Mouse (Mus musculus): ENCODE data around the gene Tgtp2. TPM values are rescaled to one million over a fixed set of nuclear protein-coding genes. Genes with fewer than 3 reads are reported as not detected.

The Tgtp2 gene
- total and polyA plus RNA-seq, 2 experiments from 2014 or later = 0.20 TPM; not detected in 1

- Histone ChIP-seq H3K4me2 (ENCODE audit: low read depth, low read length) (0 out of 2 replicates have a peak overlapping the region, but pooled peaks have one; percentile 13), H3K27ac (no peak overlapping the region), H3K27me3 (ENCODE audit: insufficient read depth, low read length) (no peaks in the 10 kb centered on the region), H3K4me3 (ENCODE audit: low read length) (no peak overlapping the region), H3K9me3 (ENCODE audit: low read length) (no peaks in the 10 kb centered on the region), H3K4me1 (ENCODE audit: insufficient read depth, low read length) (no peaks in the 10 kb centered on the region), H3K9ac (replicated peaks; ENCODE audit: low read length) (no peak overlapping the region), H3K36me3 (ENCODE audit: insufficient read depth, low read length) (no peaks in the 10 kb centered on the region)
- peak; percentile 91 for TF ChIP-seq CTCF (IDR thresholded peaks at IDR 0.05; ENCODE audit: low read depth)
- ATAC-seq (peak; percentile 80), DNase-seq (ENCODE audit: low spot score) (peak; percentile 92)
- 19% methylated on average over 8 of the region's 8 CpGs for WGBS
These were observed 39.2 kb upstream of the Tgtp2 start for GRCm38 (mm10) chr11:49103047-49103693.

- Histone ChIP-seq H3K4me1 (ENCODE audit: insufficient read depth, low read length) (no peaks in the 10 kb centered on the region), H3K4me3 (ENCODE audit: low read length) (no peak overlapping the region), H3K27ac (no peak overlapping the region), H3K9me3 (ENCODE audit: low read length) (no peaks in the 10 kb centered on the region), H3K36me3 (ENCODE audit: insufficient read depth, low read length) (no peaks in the 10 kb centered on the region), H3K4me2 (ENCODE audit: low read depth, low read length) (no peak overlapping the region), H3K9ac (replicated peaks; ENCODE audit: low read length) (no peak overlapping the region), H3K27me3 (ENCODE audit: insufficient read depth, low read length) (no peaks in the 10 kb centered on the region)
- DNase-seq (ENCODE audit: low spot score) (no peak), ATAC-seq (no peak)
- 60% methylated on average over 5 of the region's 5 CpGs for WGBS
- no peak for TF ChIP-seq CTCF (IDR thresholded peaks at IDR 0.05; ENCODE audit: low read depth)
These were observed 37.5 kb upstream of the Tgtp2 start for GRCm38 (mm10) chr11:49101500-49101899.

DNA sequence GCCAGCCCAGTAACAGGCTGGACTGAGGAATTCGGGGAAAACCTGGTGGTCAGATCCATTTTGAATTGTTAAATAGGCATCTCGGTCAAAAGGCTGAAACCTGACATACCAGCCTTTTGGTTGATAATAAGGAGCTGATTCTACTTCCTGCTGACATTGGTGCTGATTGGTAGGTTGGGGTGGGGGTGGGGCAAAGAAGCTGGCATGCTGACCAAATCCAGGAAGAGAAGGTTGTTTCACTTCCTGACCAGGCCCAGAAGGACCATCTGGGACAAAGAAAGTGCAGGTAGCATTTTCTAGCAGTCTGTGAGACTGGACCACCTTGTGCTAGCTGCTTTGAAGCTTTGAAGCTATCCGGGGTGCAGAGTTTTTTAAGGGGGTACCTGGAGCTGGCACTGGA is 36.4 kb upstream of the Tgtp2 start:
- no peaks in the 10 kb centered on the region for H3K4me1 ChIP-seq (ENCODE audit: insufficient read depth, low read length)
- no peak for TF ChIP-seq CTCF (IDR thresholded peaks at IDR 0.05; ENCODE audit: low read depth)
- DNase-seq (ENCODE audit: low spot score) = no peak
- no peaks in the 10 kb centered on the region for H3K27me3 ChIP-seq (ENCODE audit: insufficient read depth, low read length)
- H3K4me3 ChIP-seq (ENCODE audit: low read length) = no peak overlapping the region
- H3K9me3 ChIP-seq (ENCODE audit: low read length) = no peaks in the 10 kb centered on the region
- H3K4me2 ChIP-seq (ENCODE audit: low read depth, low read length) = no peak overlapping the region
- H3K9ac ChIP-seq (replicated peaks; ENCODE audit: low read length) = no peak overlapping the region
- ATAC-seq = no peak
- no peak overlapping the region for H3K27ac ChIP-seq
- no peaks in the 10 kb centered on the region for H3K36me3 ChIP-seq (ENCODE audit: insufficient read depth, low read length)
- 83% methylated on average over 3 of the region's 3 CpGs for WGBS

DNA sequence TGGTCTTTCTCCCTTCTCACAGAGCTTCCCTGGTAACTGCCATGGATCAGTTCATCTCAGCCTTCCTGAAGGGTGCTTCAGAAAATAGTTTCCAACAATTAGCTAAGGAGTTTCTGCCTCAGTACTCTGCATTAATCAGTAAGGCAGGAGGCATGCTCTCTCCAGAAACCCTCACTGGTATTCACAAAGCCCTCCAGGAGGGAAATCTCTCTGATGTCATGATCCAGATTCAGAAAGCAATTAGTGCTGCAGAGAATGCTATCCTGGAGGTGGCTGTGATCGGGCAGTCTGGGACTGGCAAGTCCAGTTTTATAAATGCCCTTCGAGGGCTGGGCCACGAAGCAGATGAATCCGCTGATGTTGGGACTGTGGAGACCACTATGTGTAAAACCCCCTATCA is 31.4 kb upstream of the Tgtp2 start:
- Histone ChIP-seq H3K4me2 (ENCODE audit: low read depth, low read length) (no peak overlapping the region), H3K27me3 (ENCODE audit: insufficient read depth, low read length) (no peaks in the 10 kb centered on the region), H3K36me3 (ENCODE audit: insufficient read depth, low read length) (no peaks in the 10 kb centered on the region), H3K9ac (replicated peaks; ENCODE audit: low read length) (no peak overlapping the region), H3K4me1 (ENCODE audit: insufficient read depth, low read length) (no peaks in the 10 kb centered on the region), H3K4me3 (ENCODE audit: low read length) (no peak overlapping the region), H3K27ac (no peak overlapping the region), H3K9me3 (ENCODE audit: low read length) (no peaks in the 10 kb centered on the region)
- no peak for DNase-seq (ENCODE audit: low spot score)
- no peak for ATAC-seq
- 84% methylated on average over 4 of the region's 4 CpGs for WGBS
- TF ChIP-seq CTCF (IDR thresholded peaks at IDR 0.05; ENCODE audit: low read depth) = no peak

DNA sequence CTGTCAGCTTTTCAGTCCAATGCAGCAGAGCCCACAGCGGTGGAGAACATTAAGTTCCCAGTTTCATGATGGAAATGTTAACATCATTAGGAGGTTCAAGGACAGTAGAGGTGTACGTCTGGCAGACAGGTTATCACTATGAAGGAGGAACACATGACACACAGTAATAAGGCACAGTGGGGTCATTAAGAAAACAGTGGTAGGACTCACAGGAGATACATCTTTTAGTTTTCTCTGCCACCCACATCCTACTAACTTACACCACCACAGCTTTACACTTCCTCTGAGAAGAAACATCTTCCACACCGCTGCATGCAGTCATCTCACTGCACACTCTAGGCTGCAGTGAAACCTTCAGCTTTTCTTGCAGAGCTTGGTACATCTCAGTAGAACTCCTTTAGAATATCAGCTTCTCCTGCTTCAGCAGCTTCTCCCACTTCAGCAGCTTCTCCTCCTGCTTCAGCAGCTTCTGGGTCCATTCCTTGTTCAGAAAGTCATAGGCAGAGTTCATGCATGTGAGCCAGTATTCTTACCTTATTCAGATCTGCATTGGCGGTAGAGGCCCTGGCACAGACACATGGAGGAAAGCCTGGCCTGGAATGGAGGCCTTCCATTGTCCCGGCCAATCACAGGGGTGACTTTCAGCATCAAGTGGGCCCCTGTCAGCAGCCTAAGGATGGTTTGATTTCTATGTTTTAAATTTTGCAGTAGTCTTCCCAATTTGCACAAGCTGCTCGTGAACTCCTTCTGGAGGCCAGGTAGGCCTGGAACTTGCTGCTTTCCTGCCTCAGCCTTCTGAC is 30.1 kb upstream of the Tgtp2 start:
- Histone ChIP-seq H3K9me3 (ENCODE audit: low read length) (no peaks in the 10 kb centered on the region), H3K4me3 (ENCODE audit: low read length) (no peak overlapping the region), H3K27ac (no peak overlapping the region), H3K4me2 (ENCODE audit: low read depth, low read length) (no peak overlapping the region), H3K27me3 (ENCODE audit: insufficient read depth, low read length) (no peaks in the 10 kb centered on the region), H3K4me1 (ENCODE audit: insufficient read depth, low read length) (no peaks in the 10 kb centered on the region), H3K9ac (replicated peaks; ENCODE audit: low read length) (no peak overlapping the region), H3K36me3 (ENCODE audit: insufficient read depth, low read length) (no peaks in the 10 kb centered on the region)
- ATAC-seq (no peak), DNase-seq (ENCODE audit: low spot score) (no peak)
- WGBS = 90% methylated on average over 6 of the region's 6 CpGs
- TF ChIP-seq CTCF (IDR thresholded peaks at IDR 0.05; ENCODE audit: low read depth) = no peak

- WGBS = 92% methylated on average over 2 of the region's 2 CpGs
- Histone ChIP-seq H3K4me2 (ENCODE audit: low read depth, low read length) (no peak overlapping the region), H3K27me3 (ENCODE audit: insufficient read depth, low read length) (no peaks in the 10 kb centered on the region), H3K36me3 (ENCODE audit: insufficient read depth, low read length) (no peaks in the 10 kb centered on the region), H3K4me3 (ENCODE audit: low read length) (no peak overlapping the region), H3K9me3 (ENCODE audit: low read length) (no peaks in the 10 kb centered on the region), H3K4me1 (ENCODE audit: insufficient read depth, low read length) (no peaks in the 10 kb centered on the region), H3K9ac (replicated peaks; ENCODE audit: low read length) (no peak overlapping the region), H3K27ac (no peak overlapping the region)
- no peak for TF ChIP-seq CTCF (IDR thresholded peaks at IDR 0.05; ENCODE audit: low read depth)
- ATAC-seq (no peak), DNase-seq (ENCODE audit: low spot score) (no peak)
These were observed 28.8 kb upstream of the Tgtp2 start for GRCm38 (mm10) chr11:49092786-49093185.
